Mouse (Mus musculus): ENCODE measurements at regions not wholly inside any gene's neighbourhood (a gene's known extent, or its start where the extent isn't known, plus 50 kb on each side); places are given as distances from the start of the nearest gene placed in this dataset.

DNA sequence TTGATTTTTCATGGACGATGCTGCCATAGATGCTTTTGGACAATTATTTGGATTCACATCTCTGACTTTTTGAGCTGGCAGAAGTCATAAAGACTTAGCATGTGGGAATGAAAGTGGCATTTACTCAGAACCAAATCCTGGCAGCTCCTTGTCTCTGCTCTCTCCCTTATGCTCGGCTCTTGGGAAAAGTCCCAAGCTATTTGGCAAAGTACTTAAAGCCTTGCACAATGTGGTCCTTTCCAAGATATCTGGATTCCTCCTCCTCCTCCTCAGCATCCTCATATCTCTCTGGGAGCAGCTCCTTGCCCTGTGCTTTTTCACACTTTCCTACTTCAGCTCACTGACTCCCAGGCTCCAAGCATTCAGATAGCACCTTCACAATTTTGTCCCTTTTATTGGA is 1995.7 kb upstream of the Lrrc6 start:
- TF ChIP-seq CTCF (conservative IDR thresholded peaks at IDR 0.05 in 1 of 2, IDR thresholded peaks at IDR 0.05 in 1 of 2; ENCODE audit: low read depth in 2 of 2, low read length in 2 of 2) (no peak), CHD2 (IDR thresholded peaks at IDR 0.05; ENCODE audit: low read length) (no peak), TBP (conservative IDR thresholded peaks at IDR 0.05; ENCODE audit: low read depth, low read length) (no peak), E2F4 (IDR thresholded peaks at IDR 0.05; ENCODE audit: insufficient replicate concordance, low read depth, low read length) (no peak), MEF2A (IDR thresholded peaks at IDR 0.05; ENCODE audit: borderline replicate concordance, low read depth, low read length) (no peak), MAX (IDR thresholded peaks at IDR 0.05; ENCODE audit: low read length) (no peak), EP300 (IDR thresholded peaks at IDR 0.05; ENCODE audit: low read length) (no peak), POLR2A (IDR thresholded peaks at IDR 0.05; ENCODE audit: low read depth, low read length) (no peak), BHLHE40 (IDR thresholded peaks at IDR 0.05; ENCODE audit: low read depth, low read length) (no peak), ZMIZ1 (IDR thresholded peaks at IDR 0.05; ENCODE audit: low read depth, low read length) (no peak), MAFK (IDR thresholded peaks at IDR 0.05; ENCODE audit: insufficient replicate concordance, low read length) (no peak), ETS1 (conservative IDR thresholded peaks at IDR 0.05; ENCODE audit: low read depth, low read length) (no peak), CHD1 (IDR thresholded peaks at IDR 0.05; ENCODE audit: low read depth, low read length) (no peak)

All from CH12.LX (cell line).